Comparison of ENCODE assay signal across 8 mouse cellular contexts in genomic region chr10:120208575-120209538, GRCm38 (mm10). TPM values are rescaled to one million over a fixed set of nuclear protein-coding genes. Genes with fewer than 3 reads are reported as not detected.
DNase-seq lines count a peak whose midpoint lies in the region; ATAC-seq and TF ChIP-seq lines count a peak whose summit lies in the region.

No protein-coding gene starts in this region.

- H3K9me3 ChIP-seq in heart, embryonic 11.5 days (replicated peaks; ENCODE audit: control insufficient read depth, low read length), result no peaks in the 10 kb centered on the region
- H3K9me3 ChIP-seq in kidney, embryonic 15.5 days (replicated peaks), result no peaks in the 10 kb centered on the region
- no peaks in the 10 kb centered on the region for H3K9me3 ChIP-seq in limb, embryonic 15.5 days
- no peaks in the 10 kb centered on the region for H3K9me3 ChIP-seq in midbrain, postnatal 0 days (ENCODE audit: low read length)

- 0 out of 2 replicates have a peak, but pooled peaks have one; percentile 40 for TF ChIP-seq POLR2A in bone marrow macrophage, adult 2 months (IDR thresholded peaks at IDR 0.05; ENCODE audit: borderline replicate concordance, low read depth, low read length)

- peaks cover 3% of the 10 kb centered on the region for H3K4me1 ChIP-seq in bone marrow macrophage, adult 2 months (ENCODE audit: control insufficient read depth, insufficient read depth, low read length)
- H3K4me1 ChIP-seq in heart, embryonic 11.5 days (ENCODE audit: control insufficient read depth, insufficient read depth, low read length), result no peaks in the 10 kb centered on the region
- peaks cover 10% of the 10 kb centered on the region for H3K4me1 ChIP-seq in kidney, embryonic 15.5 days
- peaks cover 7% of the 10 kb centered on the region for H3K4me1 ChIP-seq in limb, embryonic 15.5 days
- H3K4me1 ChIP-seq in midbrain, postnatal 0 days (ENCODE audit: insufficient read depth, low read length), result no peaks in the 10 kb centered on the region

- no peaks in the 10 kb centered on the region for H3K36me3 ChIP-seq in heart, embryonic 11.5 days (ENCODE audit: control insufficient read depth, insufficient read depth, low read length)
- peaks cover 13% of the 10 kb centered on the region; the same call in 1 of the 2 replicates for H3K36me3 ChIP-seq in kidney, embryonic 15.5 days
- H3K36me3 ChIP-seq in limb, embryonic 15.5 days, result peaks cover 6% of the 10 kb centered on the region; the same call in 1 of the 2 replicates
- H3K36me3 ChIP-seq in midbrain, postnatal 0 days (ENCODE audit: insufficient read depth, low read length), result no peaks in the 10 kb centered on the region

- H3K4me2 ChIP-seq in heart, embryonic 11.5 days, result peak overlapping the region; percentile 73
- peak overlapping the region; percentile 69 for H3K4me2 ChIP-seq in kidney, embryonic 15.5 days
- H3K4me2 ChIP-seq in limb, embryonic 15.5 days, result peak overlapping the region; percentile 61
- H3K4me2 ChIP-seq in midbrain, postnatal 0 days (ENCODE audit: low read depth, low read length, poor library complexity, severe bottlenecking), result peak overlapping the region; percentile 64

- DNase-seq in A20 (ENCODE audit: low read depth, low spot score), result peak; percentile 86
- DNase-seq in midbrain, postnatal 0 days (ENCODE audit: low spot score), result peak; percentile 95
- DNase-seq in spleen, postnatal 14 days (ENCODE audit: low spot score in 2 of 2), result peak; percentile 45 to 64

- H3K27ac ChIP-seq in bone marrow macrophage, adult 2 months (ENCODE audit: insufficient read depth, low read depth, low read length), result peak overlapping the region; percentile 11
- H3K27ac ChIP-seq in heart, embryonic 11.5 days (ENCODE audit: low read depth, low read length), result no peak overlapping the region
- peak overlapping the region; percentile 63; the same call in 1 of the 2 replicates for H3K27ac ChIP-seq in kidney, embryonic 15.5 days
- H3K27ac ChIP-seq in limb, embryonic 15.5 days, result no peak overlapping the region
- H3K27ac ChIP-seq in midbrain, postnatal 0 days (ENCODE audit: low read depth, low read length), result no peak overlapping the region

- 0 out of 2 replicates have a peak, but pooled peaks cover 4% of the 10 kb centered on the region for H3K27me3 ChIP-seq in heart, embryonic 11.5 days (ENCODE audit: control insufficient read depth, insufficient read depth, low read length)
- H3K27me3 ChIP-seq in kidney, embryonic 15.5 days, result no peaks in the 10 kb centered on the region
- no peaks in the 10 kb centered on the region for H3K27me3 ChIP-seq in limb, embryonic 15.5 days
- H3K27me3 ChIP-seq in midbrain, postnatal 0 days (ENCODE audit: insufficient read depth, low read length), result no peaks in the 10 kb centered on the region

- 5% methylated on average over 53 of the region's 53 CpGs for WGBS in heart, embryonic 11.5 days (ENCODE audit: insufficient replicate concordance)
- 3% methylated on average over 53 of the region's 53 CpGs for WGBS in kidney, embryonic 15.5 days
- 2% methylated on average over 53 of the region's 53 CpGs for WGBS in limb, embryonic 15.5 days
- 4% methylated on average over 53 of the region's 53 CpGs for WGBS in midbrain, postnatal 0 days

- TF ChIP-seq CTCF in bone marrow macrophage, adult 2 months (IDR thresholded peaks at IDR 0.05; ENCODE audit: low read depth, low read length), result no peak
- peak; percentile 71 for TF ChIP-seq CTCF in midbrain, postnatal 0 days (IDR thresholded peaks at IDR 0.05)

- peak overlapping the region; percentile 76 for H3K4me3 ChIP-seq in bone marrow macrophage, adult 2 months (ENCODE audit: insufficient read depth, low read length)
- peak overlapping the region; percentile 87 for H3K4me3 ChIP-seq in heart, embryonic 11.5 days (ENCODE audit: low read depth, low read length)
- peak overlapping the region; percentile 96 for H3K4me3 ChIP-seq in kidney, embryonic 15.5 days (replicated peaks)
- peak overlapping the region; percentile 96 for H3K4me3 ChIP-seq in limb, embryonic 15.5 days
- H3K4me3 ChIP-seq in midbrain, postnatal 0 days (ENCODE audit: low read depth, low read length), result peak overlapping the region; percentile 75

- peak overlapping the region; percentile 80 for H3K9ac ChIP-seq in heart, embryonic 11.5 days (ENCODE audit: low read depth, low read length)
- H3K9ac ChIP-seq in kidney, embryonic 15.5 days, result peak overlapping the region; percentile 82
- H3K9ac ChIP-seq in limb, embryonic 15.5 days, result peak overlapping the region; percentile 73
- peak overlapping the region; percentile 62 for H3K9ac ChIP-seq in midbrain, postnatal 0 days (replicated peaks; ENCODE audit: low read length, poor library complexity, severe bottlenecking)

- ATAC-seq in erythroblast, adult 5-6 weeks (replicated peaks; ENCODE audit: low FRiP score, poor library complexity, severe bottlenecking), result peak; percentile 88
- ATAC-seq in heart, embryonic 11.5 days (replicated peaks; ENCODE audit: insufficient number of reproducible peaks, low FRiP score, low TSS enrichment), result peak; percentile 85
- peak; percentile 95 for ATAC-seq in kidney, embryonic 15.5 days (replicated peaks; ENCODE audit: low FRiP score)
- peak; percentile 84; the same call in 1 of the 2 replicates for ATAC-seq in limb, embryonic 15.5 days (ENCODE audit: insufficient number of reproducible peaks, low FRiP score, low TSS enrichment, low read depth)
- ATAC-seq in midbrain, postnatal 0 days (ENCODE audit: low FRiP score), result peak; percentile 92

RNA-seq across cellular contexts. Expression of gene Irak3, which starts 6.9 kb away (rescaled TPM):
- polyA plus RNA-seq in bone marrow macrophage, adult 2 months (2012; ENCODE audit: insufficient read depth, insufficient read length, missing spikeins), result 75.9 and 80.3 TPM in 2 replicates
- 17.3 and 37.1 TPM in 2 replicates for total RNA-seq in erythroblast, adult 5-6 weeks (2015; ENCODE audit: low replicate concordance)
- total RNA-seq in erythroblast, adult 5-6 weeks (2017; ENCODE audit: low replicate concordance), result 5.7 and 9.2 TPM in 2 replicates
- polyA plus RNA-seq in heart, embryonic 11.5 days (2014; fragmentation: Nextera tagmentation; extraction: Ambion mirVana), result 0.27 and 0.31 TPM in 2 replicates
- polyA plus RNA-seq in kidney, embryonic 15.5 days (2015; fragmentation: Nextera tagmentation; extraction: Ambion mirVana), result 1.3 and 1.5 TPM in 2 replicates
- polyA plus RNA-seq in limb, embryonic 15.5 days (2015; fragmentation: Nextera tagmentation; extraction: Ambion mirVana), result 2.4 TPM in 2 replicates
- total RNA-seq in midbrain, postnatal 0 days (2014; rRNA removed), result 0.33 and 0.60 TPM in 2 replicates
- polyA plus RNA-seq in midbrain, postnatal 0 days (2015; fragmentation: Nextera tagmentation; extraction: Ambion mirVana), result 0.17 and 0.19 TPM in 2 replicates

RNA-seq across cellular contexts. Expression of gene Tmbim4, which starts 7.5 kb away (rescaled TPM):
- 157 and 180 TPM in 2 replicates for polyA plus RNA-seq in bone marrow macrophage, adult 2 months (2012; ENCODE audit: insufficient read depth, insufficient read length, missing spikeins)
- total RNA-seq in erythroblast, adult 5-6 weeks (2015; ENCODE audit: low replicate concordance), result 53.4 and 61.2 TPM in 2 replicates
- 48.5 and 53.2 TPM in 2 replicates for total RNA-seq in erythroblast, adult 5-6 weeks (2017; ENCODE audit: low replicate concordance)
- polyA plus RNA-seq in heart, embryonic 11.5 days (2014; fragmentation: Nextera tagmentation; extraction: Ambion mirVana), result 110 and 114 TPM in 2 replicates
- polyA plus RNA-seq in kidney, embryonic 15.5 days (2015; fragmentation: Nextera tagmentation; extraction: Ambion mirVana), result 151 and 159 TPM in 2 replicates
- polyA plus RNA-seq in limb, embryonic 15.5 days (2015; fragmentation: Nextera tagmentation; extraction: Ambion mirVana), result 102 and 103 TPM in 2 replicates
- 40.5 and 70.6 TPM in 2 replicates for total RNA-seq in midbrain, postnatal 0 days (2014; rRNA removed)
- polyA plus RNA-seq in midbrain, postnatal 0 days (2015; fragmentation: Nextera tagmentation; extraction: Ambion mirVana), result 109 and 115 TPM in 2 replicates

RNA-seq across cellular contexts. Expression of gene Llph, which starts 18.0 kb away (rescaled TPM):
- 54.7 and 62.4 TPM in 2 replicates for polyA plus RNA-seq in bone marrow macrophage, adult 2 months (2012; ENCODE audit: insufficient read depth, insufficient read length, missing spikeins)
- total RNA-seq in erythroblast, adult 5-6 weeks (2015; ENCODE audit: low replicate concordance), result 14.8 and 17.6 TPM in 2 replicates
- total RNA-seq in erythroblast, adult 5-6 weeks (2017; ENCODE audit: low replicate concordance), result 15.8 and 27.3 TPM in 2 replicates
- polyA plus RNA-seq in heart, embryonic 11.5 days (2014; fragmentation: Nextera tagmentation; extraction: Ambion mirVana), result 30.4 and 38.9 TPM in 2 replicates
- polyA plus RNA-seq in kidney, embryonic 15.5 days (2015; fragmentation: Nextera tagmentation; extraction: Ambion mirVana), result 52.0 and 56.8 TPM in 2 replicates
- polyA plus RNA-seq in limb, embryonic 15.5 days (2015; fragmentation: Nextera tagmentation; extraction: Ambion mirVana), result 49.2 and 51.3 TPM in 2 replicates
- total RNA-seq in midbrain, postnatal 0 days (2014; rRNA removed), result 4.0 and 6.2 TPM in 2 replicates
- 34.1 and 40.1 TPM in 2 replicates for polyA plus RNA-seq in midbrain, postnatal 0 days (2015; fragmentation: Nextera tagmentation; extraction: Ambion mirVana)

Comparison
In these comparisons a context has a peak if more than half of its experiments do, and no peak if none do; other contexts are left out.
1. H3K27ac ChIP-seq: peak in bone marrow macrophage, adult 2 months (single experiment) and kidney, embryonic 15.5 days (single experiment); none in heart, embryonic 11.5 days (single experiment), limb, embryonic 15.5 days (single experiment) and midbrain, postnatal 0 days (single experiment).
2. RNA of gene Irak3, which starts 6.9 kb away (polyA plus RNA-seq): 75.9 to 80.3 TPM in bone marrow macrophage, adult 2 months; 2.4 TPM in limb, embryonic 15.5 days, 1.3 to 1.5 TPM in kidney, embryonic 15.5 days, 0.27 to 0.31 TPM in heart, embryonic 11.5 days and 0.17 to 0.19 TPM in midbrain, postnatal 0 days; every median in the first group is over 10 times any median in the second.
3. Peak in every context shown above with its lines, with median percentiles within 50 percentile points of each other: DNase-seq, H3K4me3 ChIP-seq, ATAC-seq, H3K4me2 ChIP-seq and H3K9ac ChIP-seq.